Mouse (Mus musculus) neural tube, embryonic 11.5 days (tissue): ENCODE measurements around the gene Paxx. TPM values are rescaled to one million over a fixed set of nuclear protein-coding genes. Genes with fewer than 3 reads are reported as not detected.

Experiments
- ATAC-seq: fragments of 200-750 bp; cut with Nextera tagmentation; 2 replicates; pipeline ENCODE4 v1.8.0; 2017; ENCODE audit warnings: moderate number of reproducible peaks, mild to moderate bottlenecking, moderate TSS enrichment, moderate library complexity; ENCODE audit not compliant: insufficient read depth, low FRiP score, low TSS enrichment
- DNase-seq: peaks from one replicate; pipeline ENCODE4 v3.0.0-alpha.2; 2015; ENCODE audit warnings: low spot score
- H3K27ac ChIP-seq: fragments of 300-500 bp; sonication (generic); 2 replicates; pipeline ENCODE4 v1.5.1; 2014; ENCODE audit warnings: low read depth, mild to moderate bottlenecking, low read length
- H3K27me3 ChIP-seq: fragments of 300-500 bp; sonication (generic); 2 replicates; pipeline ENCODE4 v1.6.1; 2014; ENCODE audit warnings: mild to moderate bottlenecking, low read length, mixed read lengths; ENCODE audit not compliant: control insufficient read depth, insufficient read depth
- H3K36me3 ChIP-seq: fragments of 300-500 bp; sonication (generic); 2 replicates; pipeline ENCODE4 v1.6.1; 2014; ENCODE audit warnings: mild to moderate bottlenecking, low read length, moderate library complexity, mixed read lengths; ENCODE audit not compliant: control insufficient read depth, insufficient read depth
- H3K4me1 ChIP-seq: fragments of 300-500 bp; sonication (generic); 2 replicates; pipeline ENCODE4 v1.6.1; 2014; ENCODE audit warnings: low read length, mixed read lengths; ENCODE audit not compliant: control insufficient read depth, insufficient read depth
- H3K4me2 ChIP-seq: fragments of 300-500 bp; sonication (generic); 2 replicates; pipeline ENCODE4 v1.6.1; 2014; ENCODE audit warnings: low read depth, mild to moderate bottlenecking, moderate library complexity
- H3K4me3 ChIP-seq: fragments of 300-500 bp; sonication (generic); 2 replicates; pipeline ENCODE4 v1.5.1; 2014; ENCODE audit warnings: low read depth, low read length
- H3K9ac ChIP-seq: fragments of 300-500 bp; sonication (generic); 2 replicates; pipeline ENCODE4 v1.6.1; 2014; ENCODE audit warnings: mild to moderate bottlenecking, low read length
- H3K9me3 ChIP-seq: fragments of 300-500 bp; sonication (generic); 2 replicates; pipeline ENCODE4 v1.6.1; 2016; ENCODE audit warnings: low read length; ENCODE audit not compliant: control insufficient read depth
- WGBS: fragments of 180-500 bp; shearing (Covaris S2); extraction: QIAGEN DNeasy Blood & Tissue Kit; methylation state at CpG from one replicate; pipeline ENCODE4 v1.1.7; 2014; 5-methylcytosine and 5-hydroxymethylcytosine counted together
- polyA plus RNA-seq: library from polyadenylated mRNA; unstranded; fragments of >200 nt; fragmentation: Nextera tagmentation; extraction: Ambion mirVana; gene quantifications from 2 replicates; pipeline ENCODE4 v1.2.1, GENCODE M21; 2014

The Paxx gene
- polyA plus RNA-seq, 1 experiment from 2014 or later: 26.3 TPM

- H3K4me2 ChIP-seq: no peak within 1 kb of the TSS
- ATAC-seq (no peak), DNase-seq (no peak)
- WGBS: 74% methylated on average over 6 of the region's 6 CpGs
- H3K9me3 ChIP-seq: no peaks in the 10 kb centered on the region
- no peaks in the 10 kb centered on the region for H3K27me3 ChIP-seq
- H3K27ac ChIP-seq: no peak within 1 kb of the TSS
- H3K4me1 ChIP-seq: no peaks in the 10 kb centered on the region
- H3K36me3 ChIP-seq: no peaks in the 10 kb centered on the region; the same call in 1 of the 2 replicates
- no peak within 1 kb of the TSS for H3K4me3 ChIP-seq
- no peak within 1 kb of the TSS for H3K9ac ChIP-seq
These were observed 9.1 kb upstream of the Paxx start, which contains the start of gene Ptgds for GRCm38 (mm10) chr2:25469969-25470368. TSS of gene Ptgds (minus strand) at chr2:25470046.

- Histone ChIP-seq H3K27me3 (no peaks in the 10 kb centered on the region), H3K9ac (no peak overlapping the region), H3K9me3 (no peaks in the 10 kb centered on the region), H3K36me3 (no peaks in the 10 kb centered on the region; the same call in 1 of the 2 replicates), H3K4me2 (no peak overlapping the region), H3K27ac (no peak overlapping the region), H3K4me1 (no peaks in the 10 kb centered on the region), H3K4me3 (no peak overlapping the region)
- ATAC-seq (no peak), DNase-seq (no peak)
- 85% methylated on average over 10 of the region's 10 CpGs for WGBS
These were observed 8.3 kb upstream of the Paxx start for GRCm38 (mm10) chr2:25468962-25469915.

- Histone ChIP-seq H3K4me2 (no peak overlapping the region), H3K9ac (no peak overlapping the region), H3K4me1 (no peaks in the 10 kb centered on the region), H3K27ac (no peak overlapping the region), H3K36me3 (no peaks in the 10 kb centered on the region; the same call in 1 of the 2 replicates), H3K9me3 (no peaks in the 10 kb centered on the region), H3K27me3 (no peaks in the 10 kb centered on the region), H3K4me3 (no peak overlapping the region)
- ATAC-seq: no peak
- DNase-seq: no peak
- WGBS: 85% methylated on average over 14 of the region's 14 CpGs
These were observed 6.9 kb upstream of the Paxx start for GRCm38 (mm10) chr2:25467606-25468303.

- no peaks in the 10 kb centered on the region for H3K27me3 ChIP-seq
- H3K9ac ChIP-seq: no peak overlapping the region
- H3K36me3 ChIP-seq: no peaks in the 10 kb centered on the region; the same call in 1 of the 2 replicates
- ATAC-seq (no peak), DNase-seq (no peak)
- H3K9me3 ChIP-seq: no peaks in the 10 kb centered on the region
- WGBS: 50% methylated on average over 10 of the region's 10 CpGs
- no peak overlapping the region for H3K4me3 ChIP-seq
- H3K27ac ChIP-seq: no peak overlapping the region
- peaks cover 5% of the 10 kb centered on the region for H3K4me1 ChIP-seq
- H3K4me2 ChIP-seq: no peak overlapping the region
These were observed 5.1 kb upstream of the Paxx start for GRCm38 (mm10) chr2:25465816-25466635.

- no peaks in the 10 kb centered on the region; the same call in 1 of the 2 replicates for H3K36me3 ChIP-seq
- no peak overlapping the region for H3K27ac ChIP-seq
- 79% methylated on average over 2 of the region's 2 CpGs for WGBS
- H3K4me1 ChIP-seq: peaks cover 5% of the 10 kb centered on the region
- H3K9ac ChIP-seq: no peak overlapping the region
- no peaks in the 10 kb centered on the region for H3K27me3 ChIP-seq
- no peak overlapping the region for H3K4me3 ChIP-seq
- DNase-seq: no peak
- no peaks in the 10 kb centered on the region for H3K9me3 ChIP-seq
- H3K4me2 ChIP-seq: no peak overlapping the region
- no peak for ATAC-seq
These were observed 4.4 kb upstream of the Paxx start for GRCm38 (mm10) chr2:25465256-25465655.

GRCm38 (mm10) chr2:25463630-25464029 is 2.7 kb upstream of the Paxx start:
- DNase-seq: no peak
- no peaks in the 10 kb centered on the region for H3K27me3 ChIP-seq
- H3K9ac ChIP-seq: no peak overlapping the region
- H3K9me3 ChIP-seq: no peaks in the 10 kb centered on the region
- ATAC-seq: no peak
- no peak overlapping the region for H3K4me3 ChIP-seq
- 83% methylated on average over 3 of the region's 3 CpGs for WGBS
- peaks cover 5% of the 10 kb centered on the region for H3K4me1 ChIP-seq
- H3K36me3 ChIP-seq: no peaks in the 10 kb centered on the region; the same call in 1 of the 2 replicates
- H3K27ac ChIP-seq: no peak overlapping the region
- no peak overlapping the region for H3K4me2 ChIP-seq

GRCm38 (mm10) chr2:25461407-25461806 is 513 bp upstream of the Paxx start:
- ATAC-seq (no peak), DNase-seq (no peak)
- Histone ChIP-seq H3K4me1 (peaks cover 5% of the 10 kb centered on the region), H3K27ac (no peak overlapping the region; the same call in 1 of the 2 replicates), H3K4me3 (peak overlapping the region; percentile 73), H3K4me2 (peak overlapping the region; percentile 67), H3K9me3 (no peaks in the 10 kb centered on the region), H3K36me3 (no peaks in the 10 kb centered on the region; the same call in 1 of the 2 replicates), H3K9ac (peak overlapping the region; percentile 56), H3K27me3 (no peaks in the 10 kb centered on the region)
- WGBS: 30% methylated on average over 3 of the region's 3 CpGs

- WGBS: 40% methylated on average over 5 of the region's 5 CpGs
- DNase-seq: no peak
- Histone ChIP-seq H3K27me3 (no peaks in the 10 kb centered on the region), H3K9me3 (no peaks in the 10 kb centered on the region), H3K4me3 (peak overlapping the region; percentile 73), H3K4me2 (peak overlapping the region; percentile 67), H3K4me1 (peaks cover 5% of the 10 kb centered on the region), H3K9ac (peak overlapping the region; percentile 56), H3K27ac (no peak overlapping the region), H3K36me3 (no peaks in the 10 kb centered on the region)
- ATAC-seq: peak; percentile 20; the same call in 1 of the 2 replicates
These were observed 759 bp downstream of the Paxx start for GRCm38 (mm10) chr2:25460135-25460534.
